Mouse (Mus musculus): Measurements from ENCODE around the gene Olfr1393. TPM values are rescaled to one million over a fixed set of nuclear protein-coding genes. Genes with fewer than 3 reads are reported as not detected.

Gene Olfr1393
- total RNA-seq (2021): under 1 TPM; 0.25 to 0.29 TPM

DNA sequence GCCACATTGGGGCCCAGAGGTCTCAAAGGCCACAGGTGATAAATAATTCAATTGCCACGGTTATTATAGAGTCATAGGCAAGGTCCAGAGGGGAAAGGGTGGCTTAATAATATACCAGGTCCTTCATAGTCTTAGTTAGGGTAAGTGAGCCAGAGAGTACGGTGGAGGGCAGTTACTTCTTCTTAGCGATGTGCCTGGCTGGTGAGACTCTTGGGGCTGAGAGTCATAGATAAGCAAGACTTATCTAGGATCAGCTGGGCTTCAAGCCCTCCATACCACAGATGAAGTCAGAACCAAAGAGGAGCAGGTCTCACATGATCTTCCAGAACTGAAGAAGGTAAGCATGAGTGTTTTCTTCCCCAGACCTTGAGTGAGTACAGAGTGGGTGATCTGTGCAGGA is at the start of gene Olfr1393:
Olfr1393 (plus strand) TSS at position 83 of the 400 bp plus-strand sequence.
- DNase-seq (ENCODE audit: low spot score in 2 of 2): no peak
- intact Hi-C loops (cut with DNase I): loop anchor here (10.0 kb wide), 1 partner anchor 267 kb away; the partner anchor contains the start of gene Olfr1381

DNA sequence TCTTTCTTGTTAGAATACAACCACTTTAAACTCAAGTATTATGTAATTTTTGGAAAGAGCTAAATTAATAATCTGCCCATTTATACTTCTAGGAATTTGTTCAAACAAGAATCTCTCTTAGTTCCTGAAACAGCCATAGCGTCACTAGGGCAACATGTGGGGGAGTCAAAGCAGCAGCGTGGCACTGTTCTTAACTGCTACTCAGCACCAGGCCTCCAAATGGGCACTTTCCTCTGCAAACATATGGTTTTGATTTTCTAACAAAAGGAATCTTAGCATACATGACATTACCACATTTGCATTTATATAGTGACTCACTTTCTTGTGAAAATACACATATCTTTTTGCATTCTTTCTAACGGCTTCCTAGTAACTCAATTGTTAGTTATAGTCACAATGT is 45.3 kb upstream of the Olfr1393 start:
- DNase-seq (ENCODE audit: low spot score in 2 of 2): no peak
- intact Hi-C loops (cut with DNase I): no loop called here

- DNase-seq (ENCODE audit: low spot score in 2 of 2): no peak
- intact Hi-C loops (cut with DNase I): no loop called here
Observed at GRCm38 (mm10) chr11:49235459-49236207, 42.5 kb upstream of the Olfr1393 start.

DNA sequence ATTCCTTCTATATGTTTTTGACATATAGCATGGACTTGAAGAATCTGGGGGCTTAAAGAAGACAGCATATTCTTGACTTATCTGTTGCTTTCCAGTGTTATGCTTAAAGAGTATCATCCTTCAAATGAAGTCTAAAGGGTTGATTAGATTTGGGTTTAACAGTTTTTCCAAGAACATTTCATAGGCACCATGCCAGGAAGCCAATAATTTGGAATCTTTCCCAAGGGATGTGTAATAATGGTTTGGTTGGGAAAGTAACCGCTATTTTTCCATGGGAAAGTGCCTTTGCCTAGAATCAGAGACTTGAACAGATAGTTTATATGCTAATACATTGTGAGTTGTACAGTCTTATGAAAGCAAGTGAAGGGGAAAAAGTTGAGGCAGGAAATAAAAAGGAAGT is 41.2 kb upstream of the Olfr1393 start:
- DNase-seq (ENCODE audit: low spot score in 2 of 2): no peak
- intact Hi-C loops (cut with DNase I): no loop called here

GRCm38 (mm10) chr11:49237532-49237931 is 40.6 kb upstream of the Olfr1393 start:
- intact Hi-C loops (cut with DNase I): no loop called here
- no peak for DNase-seq (ENCODE audit: low spot score in 2 of 2)

- intact Hi-C loops (cut with DNase I): loop anchor here (10.0 kb wide), 1 partner anchor 436 kb away; the partner anchor contains the start of gene Rack1
Observed at GRCm38 (mm10) chr11:49240310-49240709, 37.8 kb upstream of the Olfr1393 start.

GRCm38 (mm10) chr11:49240874-49241273 is 37.2 kb upstream of the Olfr1393 start:
- DNase-seq (ENCODE audit: low spot score in 2 of 2): no peak
- intact Hi-C loops (cut with DNase I): loop anchor here (10.0 kb wide), 1 partner anchor 436 kb away; the partner anchor contains the start of gene Rack1

More at GRCm38 (mm10) chr11:49240310-49240709, 37.8 kb upstream of the Olfr1393 start:
- DNase-seq (ENCODE audit: low spot score in 2 of 2): no peak

DNA sequence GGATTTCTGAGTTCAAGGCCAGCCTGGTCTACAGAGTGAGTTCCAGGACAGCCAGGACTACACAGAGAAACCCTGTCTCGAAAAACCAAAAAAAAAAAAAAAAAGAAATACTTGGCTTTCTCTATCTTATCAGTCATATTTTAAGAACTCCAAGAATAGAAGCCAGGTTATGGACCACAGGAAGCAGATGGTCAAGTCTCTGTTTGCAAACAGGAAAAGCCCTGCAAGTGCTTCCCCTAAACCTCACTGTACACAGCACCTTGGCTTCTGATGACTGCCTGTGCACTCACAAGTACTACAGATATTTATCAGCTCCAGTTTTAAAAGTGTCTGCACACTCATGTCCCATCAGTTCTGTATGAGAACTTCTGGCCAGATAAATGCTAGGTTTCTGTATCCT is 36.6 kb upstream of the Olfr1393 start:
- intact Hi-C loops (cut with DNase I): loop anchor here (10.0 kb wide), 1 partner anchor 437 kb away; the partner anchor contains the start of gene Rack1
- no peak for DNase-seq (ENCODE audit: low spot score in 2 of 2)

DNA sequence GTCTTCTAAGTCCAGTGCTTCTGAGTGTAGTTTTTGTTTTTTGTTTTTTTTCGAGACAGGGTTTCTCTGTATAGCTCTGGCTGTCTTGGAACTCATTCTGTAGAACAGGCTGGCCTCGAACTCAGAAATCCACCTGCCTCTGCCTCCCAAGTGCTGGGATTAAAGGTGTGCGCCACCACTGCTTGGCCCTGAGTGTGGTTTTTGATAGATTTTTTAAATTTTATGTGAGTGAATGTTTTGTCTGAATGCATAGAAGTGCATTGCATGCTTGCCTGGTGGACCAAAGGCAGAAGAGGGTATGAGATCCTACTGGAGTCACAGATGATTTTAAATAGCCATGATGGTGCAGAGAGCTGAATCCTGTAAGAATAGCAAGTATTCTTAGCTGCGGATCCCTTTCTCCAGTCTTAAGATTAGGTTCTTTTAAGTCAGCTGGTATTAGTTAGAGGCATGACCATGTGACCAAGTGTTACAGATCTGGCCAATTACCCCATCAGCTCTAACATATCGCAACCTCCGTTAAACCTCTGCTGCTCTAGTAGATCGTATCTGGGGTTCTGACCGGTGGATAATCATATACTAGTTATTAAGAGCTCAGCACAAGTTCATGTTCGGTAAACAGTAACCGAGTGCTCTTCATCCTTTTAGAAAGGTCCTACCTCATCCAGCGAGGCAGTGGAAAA is 35.0 kb upstream of the Olfr1393 start:
- intact Hi-C loops (cut with DNase I): loop anchor here (1.0 to 10.0 kb wide), 2 partner anchors 39 to 438 kb away; partner anchors contain the start of gene Rack1
- DNase-seq (ENCODE audit: low spot score in 2 of 2): no peak

DNA sequence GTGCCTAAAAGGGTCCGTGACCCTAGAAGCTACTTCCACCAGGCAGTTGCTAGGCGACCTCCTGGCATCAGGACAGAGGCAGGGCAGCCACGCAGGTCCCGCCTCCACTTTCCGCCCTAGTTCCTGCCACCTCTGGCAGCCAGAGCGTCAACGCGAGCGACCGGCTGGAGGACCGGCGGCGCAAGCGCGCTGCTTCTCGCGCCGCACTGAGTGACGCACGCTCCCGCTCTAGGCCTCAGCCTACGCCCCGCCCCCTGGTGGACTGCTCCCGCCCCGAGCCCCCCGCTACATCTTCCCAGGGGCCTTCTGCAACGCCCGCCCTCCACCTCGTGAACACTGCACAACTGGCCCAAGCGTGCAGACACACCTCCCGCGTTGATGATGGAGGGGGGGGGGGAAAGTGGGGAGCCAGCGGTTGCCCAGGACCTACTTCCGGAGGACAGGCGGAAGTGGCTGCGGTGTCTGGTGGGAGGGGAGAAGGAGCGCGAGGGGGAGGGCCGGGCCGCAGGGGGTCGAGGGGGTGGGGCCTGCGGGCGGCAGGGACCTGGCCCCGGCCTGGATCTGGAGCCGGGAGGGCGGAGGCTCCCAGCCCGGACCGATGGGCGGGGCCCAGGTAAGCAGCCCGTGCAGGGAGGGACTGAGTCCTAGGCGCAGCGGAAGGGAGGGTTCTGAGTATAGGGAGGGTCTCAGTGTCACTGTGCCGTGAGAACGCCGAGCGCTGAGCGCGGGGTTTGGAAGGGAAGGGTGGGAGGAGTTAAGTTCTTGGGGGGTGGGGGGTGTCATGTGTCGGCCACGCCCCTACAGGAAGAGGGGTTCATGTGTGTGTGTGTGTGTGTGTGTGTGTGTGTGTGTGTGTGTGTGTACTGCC is 34.1 kb upstream of the Olfr1393 start, which contains the start of gene Mgat1:
Mgat1 (plus strand) TSS at position 465 of the 868 bp plus-strand sequence.
- peak; percentile 91 for DNase-seq (ENCODE audit: low spot score in 2 of 2)
- intact Hi-C loops (cut with DNase I): loop anchor here (1.0 to 10.0 kb wide), 2 partner anchors 40 to 439 kb away; partner anchors contain the start of gene Rack1

DNA sequence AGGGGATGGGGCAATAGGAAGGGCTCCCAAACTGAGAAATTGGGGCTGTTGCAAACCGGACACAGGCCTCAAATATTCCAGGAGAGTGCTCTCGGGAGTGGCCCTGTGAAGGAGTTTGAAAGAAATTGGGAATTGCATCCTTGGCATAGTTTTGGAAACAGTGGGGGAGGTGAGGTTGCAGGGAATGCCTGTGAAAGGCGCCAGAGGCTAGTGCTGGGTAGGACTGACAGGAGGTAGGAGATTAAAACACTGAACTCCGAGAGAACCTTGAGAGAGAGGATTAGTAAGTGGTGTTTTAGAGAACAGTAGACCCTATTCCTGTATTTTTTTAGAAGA is 33.5 kb upstream of the Olfr1393 start:
- DNase-seq (ENCODE audit: low spot score in 2 of 2): no peak
- intact Hi-C loops (cut with DNase I): loop anchor here (10.0 kb wide), 1 partner anchor 440 kb away; the partner anchor contains the start of gene Rack1

- intact Hi-C loops (cut with DNase I): loop anchor here (10.0 kb wide), 1 partner anchor 440 kb away; the partner anchor contains the start of gene Rack1
- DNase-seq (ENCODE audit: low spot score in 2 of 2): no peak
Observed at GRCm38 (mm10) chr11:49245176-49245575, 32.9 kb upstream of the Olfr1393 start.

DNA sequence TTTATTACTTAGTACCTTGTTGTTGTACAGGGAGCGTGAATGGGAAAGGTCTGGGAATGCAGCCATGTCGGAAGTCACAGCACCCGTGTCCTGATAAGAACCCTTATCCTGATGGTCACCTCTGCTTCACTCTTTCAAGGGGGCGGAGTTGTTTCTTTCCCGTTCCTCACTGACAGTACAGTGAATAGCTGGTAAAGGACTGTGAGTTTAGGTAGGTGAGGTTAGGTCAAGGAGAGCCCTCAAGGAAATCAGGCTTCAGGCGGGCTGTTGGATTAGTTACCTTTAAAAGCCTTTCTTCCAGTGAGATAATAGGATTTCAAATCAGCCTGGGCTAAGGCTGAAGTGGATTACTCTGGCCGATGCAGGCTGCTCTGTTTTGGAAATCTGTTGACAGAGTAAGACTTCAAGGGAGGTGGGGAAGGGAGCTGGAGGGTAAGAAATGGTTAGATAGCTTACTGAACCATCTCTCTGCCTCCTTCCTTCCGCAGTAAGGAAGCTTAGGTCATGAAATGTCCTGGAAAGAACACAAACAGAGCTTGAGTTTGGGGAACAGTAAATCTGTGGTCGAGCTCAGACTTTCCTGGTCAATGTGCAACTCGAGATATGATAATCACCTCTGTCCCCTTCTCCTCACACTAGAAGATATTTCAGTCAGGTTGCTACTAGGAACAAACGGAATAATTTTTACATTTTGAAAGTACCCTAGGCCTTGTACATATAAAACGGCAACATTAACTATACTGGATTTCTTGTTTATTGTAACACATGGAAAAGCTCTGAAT is 32.3 kb upstream of the Olfr1393 start:
- no peak for DNase-seq (ENCODE audit: low spot score in 2 of 2)
- intact Hi-C loops (cut with DNase I): loop anchor here (10.0 kb wide), 1 partner anchor 441 kb away; the partner anchor contains the start of gene Rack1

DNA sequence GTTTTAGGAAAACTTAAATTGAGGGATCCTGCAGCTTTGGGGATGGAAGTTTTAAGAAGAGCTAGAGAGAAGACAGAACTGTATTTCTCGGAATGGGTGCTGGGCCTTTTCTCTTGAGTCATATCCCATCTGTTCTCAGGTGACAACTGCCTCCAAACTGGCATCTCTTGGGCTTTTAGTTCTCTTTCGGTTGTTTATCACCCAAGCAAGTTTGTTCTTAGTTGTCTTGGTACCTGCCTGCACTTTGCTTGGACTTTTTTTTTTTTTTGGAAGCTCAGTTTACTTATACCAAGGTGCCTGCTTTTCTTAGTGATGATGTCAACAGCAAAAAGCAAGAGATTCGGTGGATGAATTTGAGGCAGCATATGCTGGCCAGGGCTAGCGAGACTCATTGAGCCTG is 31.6 kb upstream of the Olfr1393 start:
- intact Hi-C loops (cut with DNase I): loop anchor here (10.0 kb wide), 1 partner anchor 442 kb away; the partner anchor contains the start of gene Rack1
- DNase-seq (ENCODE audit: low spot score in 2 of 2): no peak

GRCm38 (mm10) chr11:49247255-49247654 is 30.8 kb upstream of the Olfr1393 start:
- intact Hi-C loops (cut with DNase I): loop anchor here (10.0 kb wide), 1 partner anchor 442 kb away; the partner anchor contains the start of gene Rack1
- DNase-seq (ENCODE audit: low spot score in 2 of 2): no peak

GRCm38 (mm10) chr11:49248226-49248973 is 29.7 kb upstream of the Olfr1393 start:
- intact Hi-C loops (cut with DNase I): loop anchor here (10.0 kb wide), 1 partner anchor 444 kb away; the partner anchor contains the start of gene Rack1
- peak; percentile 43 to 52 for DNase-seq (ENCODE audit: low spot score in 2 of 2)

GRCm38 (mm10) chr11:49248974-49249700 is 29.0 kb upstream of the Olfr1393 start:
- no peak for DNase-seq (ENCODE audit: low spot score in 2 of 2)
- intact Hi-C loops (cut with DNase I): loop anchor here (10.0 kb wide), 1 partner anchor 444 kb away; the partner anchor contains the start of gene Rack1

Data from left cerebral cortex, postnatal 36 days (tissue).